Mouse (Mus musculus) hindbrain, embryonic 16.5 days (tissue): ENCODE data around the gene Tbc1d7. TPM values are rescaled to one million over a fixed set of nuclear protein-coding genes. Genes with fewer than 3 reads are reported as not detected.

ENCODE experiments used
- ATAC-seq: fragments of 200-750 bp; cut with Nextera tagmentation; 2 replicates; pipeline ENCODE4 v1.8.0; 2017; ENCODE audit warnings: moderate TSS enrichment, moderate library complexity
- H3K27ac ChIP-seq: fragments of 300-500 bp; sonication (generic); 2 replicates; pipeline ENCODE4 v1.5.1; 2014; ENCODE audit warnings: low read depth, mild to moderate bottlenecking, control low read depth, low read length, moderate library complexity
- H3K27me3 ChIP-seq: fragments of 300-500 bp; sonication (generic); replicated peaks from 2 replicates; pipeline ENCODE4 v1.6.1; 2014; ENCODE audit warnings: low read length; ENCODE audit not compliant: control insufficient read depth, insufficient read depth
- H3K36me3 ChIP-seq: fragments of 300-500 bp; sonication (generic); 2 replicates; pipeline ENCODE4 v1.6.1; 2014; ENCODE audit warnings: mild to moderate bottlenecking, low read length, moderate library complexity, mixed read lengths; ENCODE audit not compliant: control insufficient read depth, insufficient read depth
- H3K4me1 ChIP-seq: fragments of 300-500 bp; sonication (generic); 2 replicates; pipeline ENCODE4 v1.6.1; 2014; ENCODE audit warnings: low read depth, low read length; ENCODE audit not compliant: control insufficient read depth, insufficient read depth
- H3K4me2 ChIP-seq: fragments of 300-500 bp; sonication (generic); 2 replicates; pipeline ENCODE4 v1.6.1; 2014; ENCODE audit warnings: mild to moderate bottlenecking, low read length, control low read depth, moderate library complexity
- H3K4me3 ChIP-seq: fragments of 300-500 bp; sonication (generic); 2 replicates; pipeline ENCODE4 v1.5.1; 2014; ENCODE audit warnings: mild to moderate bottlenecking, low read length, control low read depth, moderate library complexity
- H3K9ac ChIP-seq: fragments of 300-500 bp; sonication (generic); 2 replicates; pipeline ENCODE4 v1.6.1; 2014; ENCODE audit warnings: low read depth, mild to moderate bottlenecking, control low read depth, low read length, moderate library complexity
- H3K9me3 ChIP-seq: fragments of 300-500 bp; sonication (generic); 2 replicates; pipeline ENCODE4 v1.6.1; 2014; ENCODE audit warnings: mild to moderate bottlenecking, low read length, moderate library complexity; ENCODE audit not compliant: control insufficient read depth
- WGBS: fragments of 180-500 bp; shearing (Covaris S2); extraction: QIAGEN DNeasy Blood & Tissue Kit; methylation state at CpG from one replicate; pipeline ENCODE4 v1.1.7; 2014; 5-methylcytosine and 5-hydroxymethylcytosine counted together
- polyA plus RNA-seq: library from polyadenylated mRNA; unstranded; fragments of >200 nt; fragmentation: Nextera tagmentation; extraction: Ambion mirVana; gene quantifications from 2 replicates; pipeline ENCODE4 v1.2.1, GENCODE M21; 2015

Tbc1d7 gene
- polyA plus RNA-seq, 1 experiment from 2014 or later, result 85.3 TPM

DNA sequence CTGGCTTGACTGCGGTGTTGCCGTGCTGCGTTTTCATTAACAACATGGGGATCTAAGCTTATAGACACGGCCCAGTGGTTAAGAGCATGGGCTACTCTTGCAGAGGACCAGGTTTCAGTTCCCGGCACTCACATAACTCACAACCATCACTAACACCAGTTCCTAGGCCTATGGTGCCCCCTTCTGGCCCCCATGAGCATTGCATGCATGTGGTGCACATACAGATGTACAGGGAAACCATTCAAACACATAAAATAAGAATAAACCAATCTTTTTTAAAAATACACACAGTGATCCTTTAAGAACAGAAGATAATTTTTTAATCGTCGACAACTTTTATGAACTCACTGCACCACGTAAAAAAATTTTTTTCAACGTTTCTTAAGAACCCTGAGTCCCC, 66.8 kb downstream of the Tbc1d7 start:
- H3K9ac ChIP-seq, result no peak overlapping the region
- no peak for ATAC-seq
- H3K4me1 ChIP-seq, result no peaks in the 10 kb centered on the region

DNA sequence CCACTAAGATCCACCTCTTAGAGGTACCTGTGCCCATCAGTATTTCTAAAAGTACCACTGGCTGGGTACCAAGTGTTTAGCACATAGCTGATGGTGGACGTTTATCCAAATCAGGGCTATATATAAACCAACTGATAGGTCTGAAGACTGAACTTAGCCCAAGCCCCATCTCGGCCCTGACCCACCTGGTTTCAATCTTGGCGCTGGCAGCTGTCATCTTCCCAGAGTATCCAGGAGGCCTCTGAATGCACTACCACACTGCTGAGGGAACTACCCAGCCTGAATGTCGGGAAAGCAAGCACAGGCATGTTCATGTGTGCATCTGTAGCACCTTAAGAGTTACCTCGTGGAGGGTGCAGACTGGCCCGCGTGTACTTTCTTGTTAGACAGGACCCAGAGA, 68.4 kb downstream of the Tbc1d7 start:
- H3K27me3 ChIP-seq, result no peaks in the 10 kb centered on the region
- H3K27ac ChIP-seq, result no peak overlapping the region
- no peak overlapping the region for H3K4me2 ChIP-seq
- H3K36me3 ChIP-seq, result no peaks in the 10 kb centered on the region
- H3K9ac ChIP-seq, result no peak overlapping the region
- WGBS, result 88% methylated on average over 7 of the region's 7 CpGs
- H3K4me1 ChIP-seq, result no peaks in the 10 kb centered on the region
- H3K4me3 ChIP-seq, result no peak overlapping the region
- peaks cover 4% of the 10 kb centered on the region for H3K9me3 ChIP-seq
- ATAC-seq, result no peak

More for the DNA sequence above, 66.8 kb downstream of the Tbc1d7 start:
- Histone ChIP-seq H3K4me3 (no peak overlapping the region), H3K36me3 (no peaks in the 10 kb centered on the region), H3K9me3 (peaks cover 4% of the 10 kb centered on the region), H3K4me2 (no peak overlapping the region), H3K27me3 (no peaks in the 10 kb centered on the region), H3K27ac (no peak overlapping the region)
- WGBS, result 96% methylated on average over 9 of the region's 9 CpGs

Other genes starting within 250 kb of the Tbc1d7 start
- 2.2 and 2.4 TPM in 2 replicates for gene Gfod1, start 132.7 kb upstream of the Tbc1d7 start, polyA plus RNA-seq
- gene Sirt5, start 194.0 kb upstream of the Tbc1d7 start, polyA plus RNA-seq, result 32.5 and 33.8 TPM in 2 replicates
- 140 and 144 TPM in 2 replicates for gene Nol7, start 226.9 kb upstream of the Tbc1d7 start, polyA plus RNA-seq